ENCODE assay signal across 19 mouse cellular contexts in the genomic region with DNA sequence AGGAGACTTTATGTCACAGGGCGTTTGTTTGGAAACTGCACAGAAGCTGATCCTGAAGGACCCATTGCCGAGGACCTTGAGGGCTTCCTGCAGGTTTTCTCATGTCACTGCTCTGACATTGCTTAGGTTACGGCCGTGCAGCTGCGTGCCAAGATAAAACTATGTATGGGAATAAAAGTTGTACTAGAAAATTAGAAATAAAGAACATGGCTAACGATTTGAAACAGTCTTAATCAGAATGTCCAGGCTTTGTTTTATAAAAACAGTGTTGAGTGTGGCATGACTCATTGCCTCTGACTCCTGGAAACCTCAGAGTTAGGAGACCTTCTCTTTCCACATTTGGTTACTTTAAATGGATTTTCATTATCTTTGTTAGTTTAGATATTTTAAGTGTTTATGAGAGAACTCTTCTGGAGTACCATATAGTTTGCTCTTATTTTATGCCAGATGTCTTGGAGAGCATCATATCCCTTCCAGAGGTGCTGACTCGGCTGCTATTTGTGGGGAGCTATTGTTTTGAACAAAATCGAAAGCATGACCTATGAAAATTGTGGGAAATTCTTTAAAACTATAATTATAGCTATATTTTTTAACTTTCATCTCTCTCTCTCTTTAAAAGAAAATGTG.
DNase-seq lines count a peak whose midpoint lies in the region; ATAC-seq and TF ChIP-seq lines count a peak whose summit lies in the region.
"Had no signal": no experiment of that assay in that cellular context is flagged by ENCODE, and none has a peak within 500 bp of the region (broad histone marks: within the 10 kb centered on the region; RNA-seq: fewer than 3 reads in every experiment).

No protein-coding gene starts in this region.

- no peak for TF ChIP-seq CTCF in cerebellum, adult 2 months (IDR thresholded peaks at IDR 0.05; ENCODE audit: borderline replicate concordance, insufficient read depth, low read depth, low read length)

- no peak overlapping the region for H3K27ac ChIP-seq in heart, embryonic 13.5 days (replicated peaks)
- H3K27ac ChIP-seq in lung, embryonic 15.5 days: peak overlapping the region; percentile 17; the same call in 1 of the 2 replicates
- H3K27ac ChIP-seq in forebrain, embryonic 10.5 days: no peak overlapping the region
- no peak overlapping the region for H3K27ac ChIP-seq in cerebellum, adult 2 months (ENCODE audit: insufficient read depth, low read length)
- H3K27ac ChIP-seq: embryonic facial prominence, embryonic 15.5 days; neural tube, embryonic 12.5 days had no signal

- WGBS in heart, embryonic 13.5 days: 66% methylated on average over 8 of the region's 8 CpGs
- 42% methylated on average over 8 of the region's 8 CpGs for WGBS in lung, embryonic 15.5 days
- 93% methylated on average over 8 of the region's 8 CpGs for WGBS in forebrain, embryonic 10.5 days
- 84% methylated on average over 8 of the region's 8 CpGs for WGBS in cerebellum, adult 2 months

- no peaks in the 10 kb centered on the region for H3K27me3 ChIP-seq in heart, embryonic 13.5 days (replicated peaks)
- no peaks in the 10 kb centered on the region for H3K27me3 ChIP-seq in lung, embryonic 15.5 days
- H3K27me3 ChIP-seq in forebrain, embryonic 10.5 days (ENCODE audit: poor library complexity, severe bottlenecking): no peaks in the 10 kb centered on the region
- H3K27me3 ChIP-seq in cerebellum, adult 2 months (ENCODE audit: control insufficient read depth, insufficient read depth, low read length): no peaks in the 10 kb centered on the region
- H3K27me3 ChIP-seq: embryonic facial prominence, embryonic 15.5 days; neural tube, embryonic 12.5 days had no signal

- no peaks in the 10 kb centered on the region for H3K36me3 ChIP-seq in heart, embryonic 13.5 days
- H3K36me3 ChIP-seq in lung, embryonic 15.5 days: no peaks in the 10 kb centered on the region
- H3K36me3 ChIP-seq in forebrain, embryonic 10.5 days (replicated peaks): no peaks in the 10 kb centered on the region
- H3K36me3 ChIP-seq: embryonic facial prominence, embryonic 15.5 days; neural tube, embryonic 12.5 days had no signal

- no peak for ATAC-seq in heart, embryonic 13.5 days (ENCODE audit: extremely low read depth, insufficient number of reproducible peaks, low FRiP score, low TSS enrichment)
- peak; percentile 65; the same call in 1 of the 2 replicates for ATAC-seq in lung, embryonic 15.5 days (ENCODE audit: borderline replicate concordance, extremely low read depth, low FRiP score, low TSS enrichment)
- ATAC-seq: forebrain, postnatal 0 days; intestine, postnatal 0 days had no signal

- H3K4me1 ChIP-seq in heart, embryonic 13.5 days: peaks cover 43% of the 10 kb centered on the region
- H3K4me1 ChIP-seq in lung, embryonic 15.5 days: 0 out of 2 replicates have a peak, but pooled peaks cover 1% of the 10 kb centered on the region
- 0 out of 2 replicates have a peak, but pooled peaks cover 5% of the 10 kb centered on the region for H3K4me1 ChIP-seq in forebrain, embryonic 10.5 days
- no peaks in the 10 kb centered on the region for H3K4me1 ChIP-seq in cerebellum, adult 2 months (ENCODE audit: control insufficient read depth, insufficient read depth, low read length)
- H3K4me1 ChIP-seq: embryonic facial prominence, embryonic 15.5 days; neural tube, embryonic 12.5 days had no signal

- H3K4me3 ChIP-seq in heart, embryonic 13.5 days: no peak overlapping the region
- no peak overlapping the region for H3K4me3 ChIP-seq in lung, embryonic 15.5 days
- no peak overlapping the region for H3K4me3 ChIP-seq in forebrain, embryonic 10.5 days
- no peak overlapping the region for H3K4me3 ChIP-seq in cerebellum, adult 2 months (replicated peaks; ENCODE audit: insufficient read depth, low read depth, low read length)
- H3K4me3 ChIP-seq: embryonic facial prominence, embryonic 15.5 days; neural tube, embryonic 12.5 days had no signal

- no peak for DNase-seq in heart, postnatal 25 days (ENCODE audit: low spot score)
- DNase-seq in lung, adult 18-20 months: no peak
- DNase-seq in Muller cell, postnatal 12 days (ENCODE audit: inconsistent ontology term): peak; percentile 14
- DNase-seq in forebrain, embryonic 10.5 days (ENCODE audit: extremely low spot score, low spot score): no peak
- DNase-seq in cerebellum, adult 2 months: no peak
- DNase-seq: cerebellum, adult 18-20 months; cerebellum, postnatal 36 days; forebrain, postnatal 0 days; gastrocnemius, postnatal 25 days; kidney, postnatal 36 days; layer of hippocampus, postnatal 36 days; lung, postnatal 4 days; midbrain, embryonic 14.5 days; thymus, postnatal 14 days had no signal

- H3K4me2 ChIP-seq in heart, embryonic 13.5 days: peak overlapping the region; percentile 32; the same call in 1 of the 2 replicates
- H3K4me2 ChIP-seq in lung, embryonic 15.5 days: peak overlapping the region; percentile 13; the same call in 1 of the 2 replicates
- H3K4me2 ChIP-seq: embryonic facial prominence, embryonic 15.5 days; neural tube, embryonic 12.5 days had no signal

- H3K9me3 ChIP-seq in heart, embryonic 13.5 days: no peaks in the 10 kb centered on the region
- no peaks in the 10 kb centered on the region for H3K9me3 ChIP-seq in lung, embryonic 15.5 days
- H3K9me3 ChIP-seq in forebrain, embryonic 10.5 days: no peaks in the 10 kb centered on the region
- H3K9me3 ChIP-seq: embryonic facial prominence, embryonic 15.5 days; neural tube, embryonic 12.5 days had no signal

- TF ChIP-seq POLR2A in cerebellum, adult 2 months (IDR thresholded peaks at IDR 0.05; ENCODE audit: borderline replicate concordance, insufficient read depth, low read length): no peak

- intact Hi-C loops in heart, postnatal 25 days (cut with DNase I): loop anchor here (5.0 to 10.0 kb wide), 4 partner anchors 285 to 590 kb away; no protein-coding TSS in a partner anchor

- H3K9ac ChIP-seq in heart, embryonic 13.5 days: no peak overlapping the region
- no peak overlapping the region for H3K9ac ChIP-seq in lung, embryonic 15.5 days
- H3K9ac ChIP-seq: embryonic facial prominence, embryonic 15.5 days; forebrain, postnatal 0 days; neural tube, embryonic 12.5 days had no signal
